Mouse (Mus musculus): ENCODE measurements around the gene Fancg. TPM values are rescaled to one million over a fixed set of nuclear protein-coding genes. Genes with fewer than 3 reads are reported as not detected.
A peak's percentile ranks its signal among the peaks of the same experiment; 100 is the strongest.

Fancg gene
- polyA plus RNA-seq, 1 experiment, result 13.5 TPM

DNA sequence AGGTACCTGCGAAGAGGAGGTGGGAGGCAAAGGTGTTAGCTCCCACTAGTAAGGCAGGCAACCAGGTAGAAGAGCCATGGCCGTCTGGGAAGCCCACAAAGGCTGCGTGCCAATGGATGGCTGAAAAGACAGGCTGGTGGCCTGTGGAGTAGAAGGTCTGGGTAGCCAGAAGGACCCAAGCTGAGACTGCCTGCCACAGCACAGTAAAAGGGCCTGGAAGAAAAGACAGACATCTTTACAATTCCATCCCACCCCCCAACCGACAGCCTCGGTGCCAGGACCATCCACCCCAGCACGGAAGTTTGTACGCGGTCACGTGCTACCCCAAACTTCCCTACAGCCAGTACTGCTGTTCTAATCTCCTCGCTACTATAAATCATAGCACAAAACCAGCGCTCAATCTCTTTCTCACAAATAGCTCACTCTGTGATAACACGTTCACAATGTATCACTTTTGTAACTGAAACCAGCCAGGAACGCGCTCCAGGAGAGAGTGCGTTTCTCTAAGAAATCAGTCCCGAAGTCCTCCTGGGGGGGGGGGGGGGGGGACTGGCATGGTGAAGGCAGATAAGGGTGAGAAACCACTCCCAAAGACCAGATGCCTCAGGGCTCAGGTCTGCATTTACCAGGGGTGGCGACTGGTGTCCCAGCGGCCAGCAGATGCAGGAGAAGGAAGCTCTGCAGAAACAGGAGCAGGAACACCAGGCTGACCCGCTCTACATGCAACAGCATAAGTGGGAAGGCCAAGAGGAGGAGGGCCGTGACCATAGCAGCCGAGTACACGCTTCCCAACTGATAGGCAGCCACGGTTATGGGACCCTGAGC lies 9.5 kb upstream of the Fancg start:
- Histone ChIP-seq H3K27ac (ENCODE audit: insufficient read depth, low read length) (no peak overlapping the region), H3K4me1 (ENCODE audit: control insufficient read depth, insufficient read depth, insufficient read length) (peaks cover 2% of the 10 kb centered on the region; the same call in 1 of the 2 replicates), H3K36me3 (ENCODE audit: control insufficient read depth, insufficient read depth, low read length) (peaks cover 42% of the 10 kb centered on the region), H3K4me3 (ENCODE audit: extremely low read depth, insufficient read depth, insufficient read length) (no peak overlapping the region), H3K27me3 (ENCODE audit: control insufficient read depth, insufficient read depth, low read length) (no peaks in the 10 kb centered on the region)
- no peak for DNase-seq (ENCODE audit: low read depth in 1 of 2, low spot score in 2 of 2)
- WGBS, result 83% methylated on average over 23 of the region's 23 CpGs
- TF ChIP-seq POLR2A (IDR thresholded peaks at IDR 0.05; ENCODE audit: low read depth, low read length) (no peak), CTCF (IDR thresholded peaks at IDR 0.05; ENCODE audit: extremely low read depth, insufficient read depth, insufficient read length, insufficient replicate concordance) (no peak)

DNA sequence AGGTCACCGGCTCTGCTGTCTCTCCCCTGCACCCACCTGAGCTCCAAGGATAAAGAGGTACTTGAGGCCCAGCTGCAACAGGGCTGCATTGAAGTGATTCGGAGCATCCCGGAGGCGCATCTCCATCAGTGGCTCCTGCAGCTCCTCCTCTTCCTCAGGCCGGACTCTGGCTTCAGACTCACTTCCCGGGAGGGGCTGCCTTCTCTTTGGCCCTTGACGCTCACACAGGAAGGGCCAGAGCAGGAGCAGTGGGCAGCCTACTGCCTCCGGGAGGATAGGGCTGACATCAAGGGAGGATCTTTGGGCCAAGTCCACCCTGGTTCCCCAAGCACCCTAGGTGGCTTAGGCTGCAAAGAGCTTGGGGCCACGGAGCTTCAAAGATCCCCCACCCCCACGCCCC lies 8.9 kb upstream of the Fancg start:
- WGBS, result 96% methylated on average over 10 of the region's 10 CpGs
- no peak overlapping the region for H3K4me3 ChIP-seq (ENCODE audit: extremely low read depth, insufficient read depth, insufficient read length)

DNA sequence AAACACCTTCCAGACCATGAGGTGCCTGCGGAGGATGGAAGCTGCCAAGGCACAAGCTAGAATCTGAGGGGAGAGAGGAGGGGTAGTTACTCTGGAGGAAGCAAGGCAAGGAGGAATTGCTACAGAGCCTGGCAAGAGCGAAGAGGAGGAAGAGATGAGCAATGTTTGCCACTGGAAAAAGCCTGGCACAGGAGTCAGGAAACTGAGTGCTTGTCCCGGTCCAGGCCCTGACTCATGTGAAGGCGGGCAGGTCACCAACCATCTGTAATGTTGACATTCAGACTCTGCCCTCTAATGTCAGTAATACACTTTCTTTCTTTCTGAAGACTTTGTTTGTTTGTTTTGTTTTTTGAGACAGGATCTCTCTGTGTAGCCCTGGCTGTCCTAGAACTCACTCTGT lies 7.8 kb upstream of the Fancg start:
- no peak overlapping the region for H3K27ac ChIP-seq (ENCODE audit: insufficient read depth, low read length)
- H3K27me3 ChIP-seq (ENCODE audit: control insufficient read depth, insufficient read depth, low read length), result no peaks in the 10 kb centered on the region
- no peak for DNase-seq (ENCODE audit: low read depth in 1 of 2, low spot score in 2 of 2)
- WGBS, result 91% methylated on average over 4 of the region's 4 CpGs
- TF ChIP-seq POLR2A (IDR thresholded peaks at IDR 0.05; ENCODE audit: low read depth, low read length) (no peak), CTCF (IDR thresholded peaks at IDR 0.05; ENCODE audit: extremely low read depth, insufficient read depth, insufficient read length, insufficient replicate concordance) (no peak)
- H3K36me3 ChIP-seq (ENCODE audit: control insufficient read depth, insufficient read depth, low read length), result peaks cover 38% of the 10 kb centered on the region
- no peaks in the 10 kb centered on the region for H3K4me1 ChIP-seq (ENCODE audit: control insufficient read depth, insufficient read depth, insufficient read length)
- no peak overlapping the region for H3K4me3 ChIP-seq (ENCODE audit: extremely low read depth, insufficient read depth, insufficient read length)

More for the DNA sequence above, 8.9 kb upstream of the Fancg start:
- Histone ChIP-seq H3K27ac (ENCODE audit: insufficient read depth, low read length) (no peak overlapping the region), H3K27me3 (ENCODE audit: control insufficient read depth, insufficient read depth, low read length) (no peaks in the 10 kb centered on the region), H3K4me1 (ENCODE audit: control insufficient read depth, insufficient read depth, insufficient read length) (no peaks in the 10 kb centered on the region), H3K36me3 (ENCODE audit: control insufficient read depth, insufficient read depth, low read length) (peaks cover 42% of the 10 kb centered on the region)
- no peak for DNase-seq (ENCODE audit: low read depth in 1 of 2, low spot score in 2 of 2)
- no peak for TF ChIP-seq POLR2A (IDR thresholded peaks at IDR 0.05; ENCODE audit: low read depth, low read length)
- TF ChIP-seq CTCF (IDR thresholded peaks at IDR 0.05; ENCODE audit: extremely low read depth, insufficient read depth, insufficient read length, insufficient replicate concordance), result no peak

DNA sequence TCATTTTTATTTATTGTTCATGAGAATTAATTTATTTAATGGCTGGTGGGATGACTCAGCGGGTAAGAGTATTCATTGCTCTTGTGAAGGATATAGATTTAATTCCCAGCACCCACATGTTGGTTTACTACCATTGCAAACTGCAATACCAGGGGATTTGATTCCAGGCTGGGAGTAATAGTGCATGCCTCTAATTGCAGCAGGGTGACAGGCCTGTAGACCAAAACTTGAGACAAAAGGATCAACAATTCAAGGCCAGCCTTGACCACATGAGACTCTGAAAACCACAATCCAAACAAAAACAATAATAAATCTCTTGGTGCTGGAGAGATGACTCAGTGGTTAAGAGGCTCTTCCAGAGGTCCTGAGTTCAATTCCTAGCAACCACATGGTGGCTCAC lies 1.8 kb upstream of the Fancg start:
- WGBS, result 97% methylated on average over 1 of the region's 1 CpGs
- no peaks in the 10 kb centered on the region; the same call in 1 of the 2 replicates for H3K36me3 ChIP-seq (ENCODE audit: control insufficient read depth, insufficient read depth, low read length)
- no peak for TF ChIP-seq CTCF (IDR thresholded peaks at IDR 0.05; ENCODE audit: extremely low read depth, insufficient read depth, insufficient read length, insufficient replicate concordance)
- no peak for TF ChIP-seq POLR2A (IDR thresholded peaks at IDR 0.05; ENCODE audit: low read depth, low read length)
- no peak overlapping the region for H3K27ac ChIP-seq (ENCODE audit: insufficient read depth, low read length)
- H3K4me1 ChIP-seq (ENCODE audit: control insufficient read depth, insufficient read depth, insufficient read length), result peaks cover 2% of the 10 kb centered on the region; the same call in 1 of the 2 replicates
- no peak for DNase-seq (ENCODE audit: low read depth in 1 of 2, low spot score in 2 of 2)
- no peak overlapping the region for H3K4me3 ChIP-seq (ENCODE audit: extremely low read depth, insufficient read depth, insufficient read length)
- no peaks in the 10 kb centered on the region for H3K27me3 ChIP-seq (ENCODE audit: control insufficient read depth, insufficient read depth, low read length)

DNA sequence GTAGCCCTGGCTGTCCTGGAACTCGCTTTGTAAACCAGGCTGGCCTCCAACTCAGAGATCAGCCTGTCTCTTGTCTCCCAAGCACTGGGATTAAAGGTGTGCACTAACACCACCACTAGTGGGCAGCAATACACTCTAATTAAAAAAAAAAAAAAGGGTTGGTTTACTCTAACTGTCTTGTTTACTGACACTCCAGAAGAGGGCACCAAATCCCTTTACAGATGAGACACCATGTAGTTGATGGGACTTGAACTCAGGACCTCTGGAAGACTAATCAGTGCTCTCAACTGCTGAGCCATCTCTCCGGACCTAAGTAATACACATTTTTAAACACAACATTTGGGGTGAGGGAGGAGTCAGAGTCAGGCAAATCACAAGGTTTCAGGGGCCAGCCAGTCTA lies 4.5 kb downstream of the Fancg start:
- H3K27me3 ChIP-seq (ENCODE audit: control insufficient read depth, insufficient read depth, low read length), result no peaks in the 10 kb centered on the region
- no peak overlapping the region for H3K4me3 ChIP-seq (ENCODE audit: extremely low read depth, insufficient read depth, insufficient read length)
- TF ChIP-seq CTCF (IDR thresholded peaks at IDR 0.05; ENCODE audit: extremely low read depth, insufficient read depth, insufficient read length, insufficient replicate concordance), result 0 out of 2 replicates have a peak, but pooled peaks have one; percentile 0
- no peak for TF ChIP-seq POLR2A (IDR thresholded peaks at IDR 0.05; ENCODE audit: low read depth, low read length)
- no peaks in the 10 kb centered on the region for H3K36me3 ChIP-seq (ENCODE audit: control insufficient read depth, insufficient read depth, low read length)
- peak in 1 of 2 experiments; percentile 61 for DNase-seq (ENCODE audit: low read depth in 1 of 2, low spot score in 2 of 2)
- 61% methylated on average over 2 of the region's 2 CpGs for WGBS
- H3K27ac ChIP-seq (ENCODE audit: insufficient read depth, low read length), result no peak overlapping the region
- H3K4me1 ChIP-seq (ENCODE audit: control insufficient read depth, insufficient read depth, insufficient read length), result peaks cover 2% of the 10 kb centered on the region; the same call in 1 of the 2 replicates

DNA sequence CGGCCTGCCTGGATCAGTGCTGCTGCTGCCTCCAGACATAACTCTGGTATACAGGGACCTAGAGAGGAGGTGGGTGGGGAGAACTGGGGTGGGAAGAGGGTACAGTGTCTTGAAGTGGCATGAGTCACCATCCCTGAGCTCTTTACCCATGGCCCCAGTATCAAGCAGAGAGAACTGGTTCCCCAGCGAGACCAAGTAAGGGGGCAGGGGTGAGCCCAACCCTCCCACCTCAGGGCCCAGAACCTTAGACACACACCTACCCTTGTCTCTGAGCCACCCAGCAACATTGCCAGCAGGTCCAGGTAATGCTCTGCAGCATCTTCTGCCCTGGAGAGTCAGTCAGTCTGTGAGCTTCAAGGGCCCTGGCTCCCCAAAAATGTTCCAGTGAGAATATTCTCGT lies 5.4 kb downstream of the Fancg start:
- Histone ChIP-seq H3K27me3 (ENCODE audit: control insufficient read depth, insufficient read depth, low read length) (no peaks in the 10 kb centered on the region), H3K4me3 (ENCODE audit: extremely low read depth, insufficient read depth, insufficient read length) (no peak overlapping the region), H3K36me3 (ENCODE audit: control insufficient read depth, insufficient read depth, low read length) (no peaks in the 10 kb centered on the region), H3K27ac (ENCODE audit: insufficient read depth, low read length) (no peak overlapping the region), H3K4me1 (ENCODE audit: control insufficient read depth, insufficient read depth, insufficient read length) (no peaks in the 10 kb centered on the region; the same call in 1 of the 2 replicates)
- TF ChIP-seq POLR2A (IDR thresholded peaks at IDR 0.05; ENCODE audit: low read depth, low read length), result no peak
- no peak for TF ChIP-seq CTCF (IDR thresholded peaks at IDR 0.05; ENCODE audit: extremely low read depth, insufficient read depth, insufficient read length, insufficient replicate concordance)
- WGBS, result 97% methylated on average over 3 of the region's 3 CpGs
- no peak for DNase-seq (ENCODE audit: low read depth in 1 of 2, low spot score in 2 of 2)
